Mouse (Mus musculus): ENCODE measurements around the gene Zfp512b. TPM values are rescaled to one million over a fixed set of nuclear protein-coding genes. Genes with fewer than 3 reads are reported as not detected.
A peak's percentile ranks its signal among the peaks of the same experiment; 100 is the strongest.

Gene Zfp512b
- 68.1 and 70.2 TPM in 2 replicates for polyA plus RNA-seq (2015; fragmentation: Nextera tagmentation; extraction: Ambion mirVana)

- peaks cover 37% of the 10 kb centered on the region for H3K4me1 ChIP-seq (replicated peaks)
- peak within 1 kb of the TSS; percentile 95 for H3K9ac ChIP-seq (replicated peaks)
- H3K9me3 ChIP-seq, result no peaks in the 10 kb centered on the region
- H3K36me3 ChIP-seq, result peaks cover 50% of the 10 kb centered on the region
- peak within 1 kb of the TSS; percentile 89 for H3K27ac ChIP-seq
- H3K27me3 ChIP-seq, result no peaks in the 10 kb centered on the region
- peak; percentile 87 for ATAC-seq
- H3K4me2 ChIP-seq (replicated peaks), result peak within 1 kb of the TSS; percentile 89
- H3K4me3 ChIP-seq (replicated peaks), result peak within 1 kb of the TSS; percentile 98
- under 1% methylated on average over 74 of the region's 97 CpGs for WGBS
Observed at GRCm38 (mm10) chr2:181592231-181593041, at the start of gene Zfp512b. Gene Zfp512b (minus strand): TSS chr2:181592803.

- no peak for ATAC-seq
- Histone ChIP-seq H3K4me3 (replicated peaks) (no peak overlapping the region), H3K9ac (replicated peaks) (no peak overlapping the region), H3K27me3 (no peaks in the 10 kb centered on the region), H3K9me3 (no peaks in the 10 kb centered on the region), H3K36me3 (peaks cover 85% of the 10 kb centered on the region), H3K27ac (no peak overlapping the region), H3K4me2 (replicated peaks) (no peak overlapping the region), H3K4me1 (replicated peaks) (no peaks in the 10 kb centered on the region)
- WGBS, result 93% methylated on average over 3 of the region's 3 CpGs
Observed at GRCm38 (mm10) chr2:181635865-181636264, 43.3 kb upstream of the Zfp512b start.

GRCm38 (mm10) chr2:181632624-181633023 lies 40.0 kb upstream of the Zfp512b start:
- WGBS, result 97% methylated on average over 6 of the region's 6 CpGs
- Histone ChIP-seq H3K4me2 (replicated peaks) (no peak overlapping the region), H3K4me1 (replicated peaks) (no peaks in the 10 kb centered on the region), H3K9ac (replicated peaks) (no peak overlapping the region), H3K27me3 (no peaks in the 10 kb centered on the region), H3K36me3 (peaks cover 74% of the 10 kb centered on the region), H3K27ac (no peak overlapping the region), H3K9me3 (no peaks in the 10 kb centered on the region), H3K4me3 (replicated peaks) (no peak overlapping the region)
- ATAC-seq, result no peak

GRCm38 (mm10) chr2:181628471-181628870 lies 35.9 kb upstream of the Zfp512b start:
- Histone ChIP-seq H3K4me3 (replicated peaks) (no peak overlapping the region), H3K36me3 (peaks cover 54% of the 10 kb centered on the region), H3K27ac (no peak overlapping the region), H3K4me2 (replicated peaks) (no peak overlapping the region), H3K27me3 (no peaks in the 10 kb centered on the region), H3K9ac (replicated peaks) (no peak overlapping the region), H3K4me1 (replicated peaks) (no peaks in the 10 kb centered on the region), H3K9me3 (no peaks in the 10 kb centered on the region)
- no peak for ATAC-seq

DNA sequence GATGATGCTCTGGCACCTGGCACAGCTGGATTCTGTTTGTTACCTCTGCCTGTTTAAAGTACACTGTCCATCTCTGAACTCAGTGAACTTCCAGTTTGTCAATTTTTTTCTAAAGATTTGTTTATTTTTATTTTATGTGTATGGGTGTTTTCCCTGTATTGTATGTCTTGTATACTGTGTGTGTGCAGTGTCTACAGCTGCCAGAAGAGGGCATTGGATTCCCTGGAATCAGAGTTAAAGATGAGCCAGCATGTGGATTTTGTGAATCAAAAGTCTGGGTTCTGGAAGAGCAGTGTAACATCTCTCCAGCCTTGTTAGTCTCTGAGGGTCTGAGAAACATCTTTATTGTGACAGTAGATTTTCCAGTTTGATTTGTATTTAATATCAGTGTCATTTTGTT lies 30.8 kb upstream of the Zfp512b start:
- Histone ChIP-seq H3K4me1 (replicated peaks) (no peaks in the 10 kb centered on the region), H3K9me3 (no peaks in the 10 kb centered on the region), H3K4me2 (replicated peaks) (no peak overlapping the region), H3K36me3 (peaks cover 62% of the 10 kb centered on the region), H3K4me3 (replicated peaks) (no peak overlapping the region), H3K9ac (replicated peaks) (no peak overlapping the region), H3K27me3 (no peaks in the 10 kb centered on the region), H3K27ac (no peak overlapping the region)
- no peak for ATAC-seq

- H3K9ac ChIP-seq (replicated peaks), result no peak overlapping the region
- ATAC-seq, result no peak
- H3K27ac ChIP-seq, result no peak overlapping the region
- no peak overlapping the region for H3K4me3 ChIP-seq (replicated peaks)
- peaks cover 70% of the 10 kb centered on the region for H3K36me3 ChIP-seq
- H3K27me3 ChIP-seq, result no peaks in the 10 kb centered on the region
- no peaks in the 10 kb centered on the region for H3K4me1 ChIP-seq (replicated peaks)
- WGBS, result 86% methylated on average over 5 of the region's 5 CpGs
- no peak overlapping the region for H3K4me2 ChIP-seq (replicated peaks)
- H3K9me3 ChIP-seq, result no peaks in the 10 kb centered on the region
Observed at GRCm38 (mm10) chr2:181618761-181619495, 26.3 kb upstream of the Zfp512b start.

- no peaks in the 10 kb centered on the region for H3K9me3 ChIP-seq
- peak overlapping the region; percentile 82 for H3K4me2 ChIP-seq (replicated peaks)
- H3K9ac ChIP-seq (replicated peaks), result peak overlapping the region; percentile 94; the same call in 1 of the 2 replicates
- peaks cover 45% of the 10 kb centered on the region for H3K4me1 ChIP-seq (replicated peaks)
- no peak for ATAC-seq
- H3K27ac ChIP-seq, result no peak overlapping the region
- H3K4me3 ChIP-seq (replicated peaks), result peak overlapping the region; percentile 90
- no peaks in the 10 kb centered on the region for H3K27me3 ChIP-seq
- H3K36me3 ChIP-seq, result no peaks in the 10 kb centered on the region
- 79% methylated on average over 4 of the region's 4 CpGs for WGBS
Observed at GRCm38 (mm10) chr2:181602367-181602766, 9.8 kb upstream of the Zfp512b start.

GRCm38 (mm10) chr2:181601751-181602145 lies 9.1 kb upstream of the Zfp512b start:
- Histone ChIP-seq H3K27ac (peak overlapping the region; percentile 84), H3K4me1 (replicated peaks) (peaks cover 49% of the 10 kb centered on the region), H3K4me2 (replicated peaks) (peak overlapping the region; percentile 82), H3K9ac (replicated peaks) (peak overlapping the region; percentile 94), H3K27me3 (no peaks in the 10 kb centered on the region), H3K9me3 (no peaks in the 10 kb centered on the region), H3K36me3 (peaks cover under 1% of the 10 kb centered on the region; the same call in 1 of the 2 replicates), H3K4me3 (replicated peaks) (peak overlapping the region; percentile 90)
- 30% methylated on average over 10 of the region's 10 CpGs for WGBS
- no peak for ATAC-seq

DNA sequence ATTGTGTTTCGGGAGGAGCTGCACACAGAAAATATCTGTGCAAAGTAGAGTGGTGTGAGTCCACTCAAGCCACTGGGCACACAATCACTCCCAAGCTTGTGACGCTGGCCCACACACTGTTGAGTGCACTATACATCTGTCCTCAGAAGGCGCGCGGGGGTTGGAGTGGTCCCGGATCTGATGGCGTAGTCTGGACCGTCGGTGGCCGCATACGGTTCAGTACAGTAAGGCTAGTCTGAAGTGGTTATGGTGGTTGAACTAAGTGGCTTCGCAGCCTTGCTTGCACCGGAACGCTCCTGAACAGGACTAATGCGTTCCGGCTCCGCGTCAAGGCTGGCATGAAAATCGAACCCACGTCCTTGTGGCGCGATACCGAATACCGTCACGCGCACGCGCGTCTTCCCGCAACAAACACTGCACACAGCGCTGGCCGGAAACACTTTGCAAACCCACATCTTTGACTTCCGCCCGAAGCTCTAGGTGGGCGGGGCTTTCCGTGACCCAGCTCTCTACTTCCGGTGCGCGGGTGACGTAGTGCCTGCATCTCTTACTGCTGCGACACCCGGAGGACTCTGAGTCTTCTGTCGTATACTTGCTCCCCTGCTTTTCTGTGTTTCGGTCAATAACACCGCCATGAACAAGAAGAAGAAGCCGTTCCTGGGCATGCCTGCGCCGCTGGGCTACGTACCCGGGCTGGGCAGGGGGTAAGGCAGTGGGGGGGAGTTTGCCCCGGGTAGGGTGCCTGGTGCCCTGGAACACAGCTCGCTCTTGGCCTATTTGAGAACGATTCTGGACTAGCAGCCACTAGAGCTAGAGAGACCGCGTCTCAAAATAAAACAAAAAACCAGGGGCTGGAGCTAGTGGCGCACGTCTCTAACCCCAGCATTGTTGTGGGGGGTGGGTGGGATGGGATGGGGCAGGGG lies 8.5 kb upstream of the Zfp512b start:
- Histone ChIP-seq H3K27me3 (no peaks in the 10 kb centered on the region), H3K4me1 (replicated peaks) (peaks cover 49% of the 10 kb centered on the region)

DNA sequence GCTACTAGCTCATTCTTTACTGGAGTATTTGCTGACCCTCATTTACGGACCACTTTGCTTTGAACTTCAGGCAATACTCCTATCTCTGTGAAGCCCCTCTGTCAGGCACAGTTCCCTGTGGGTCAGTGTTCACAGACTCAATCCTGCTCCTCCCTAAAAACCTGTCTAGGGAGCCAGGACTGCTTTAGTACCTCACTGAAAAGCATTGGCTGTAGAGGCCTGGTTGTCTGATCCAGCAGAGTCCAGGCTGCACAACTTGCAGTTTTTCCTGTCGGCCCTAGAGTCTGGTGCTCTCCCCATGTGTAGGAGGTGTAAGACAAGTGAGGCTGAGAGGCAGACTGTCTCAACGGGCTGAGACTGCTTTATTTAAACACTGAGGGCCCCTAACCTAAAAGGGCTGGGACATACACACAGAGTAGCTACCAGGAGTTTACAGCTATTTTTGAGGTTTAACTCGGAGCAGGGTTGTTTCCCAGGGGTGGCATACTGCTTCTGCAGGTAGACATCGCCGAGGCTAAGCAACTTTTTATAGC lies 7.7 kb upstream of the Zfp512b start:
- Histone ChIP-seq H3K27me3 (no peaks in the 10 kb centered on the region), H3K4me1 (replicated peaks) (peaks cover 49% of the 10 kb centered on the region), H3K36me3 (peaks cover 15% of the 10 kb centered on the region), H3K9me3 (no peaks in the 10 kb centered on the region), H3K9ac (replicated peaks) (peak overlapping the region; percentile 94; the same call in 1 of the 2 replicates), H3K4me2 (replicated peaks) (peak overlapping the region; percentile 82), H3K4me3 (replicated peaks) (peak overlapping the region; percentile 90), H3K27ac (0 out of 2 replicates have a peak overlapping the region, but pooled peaks have one; percentile 84)
- WGBS, result 68% methylated on average over 6 of the region's 6 CpGs
- no peak for ATAC-seq

More for the DNA sequence above, 8.5 kb upstream of the Zfp512b start:
- Histone ChIP-seq H3K9me3 (no peaks in the 10 kb centered on the region), H3K27ac (peak overlapping the region; percentile 84), H3K36me3 (peaks cover 7% of the 10 kb centered on the region), H3K9ac (replicated peaks) (peak overlapping the region; percentile 94), H3K4me3 (replicated peaks) (peak overlapping the region; percentile 90), H3K4me2 (replicated peaks) (peak overlapping the region; percentile 82)
- WGBS, result 1% methylated on average over 57 of the region's 57 CpGs
- peak; percentile 91 for ATAC-seq
